Mouse (Mus musculus): ENCODE results near the gene Kdsr. TPM values are rescaled to one million over a fixed set of nuclear protein-coding genes. Genes with fewer than 3 reads are reported as not detected.

The Kdsr gene
- polyA plus RNA-seq, 1 experiment from 2014 or later, result 16.3 TPM

DNA sequence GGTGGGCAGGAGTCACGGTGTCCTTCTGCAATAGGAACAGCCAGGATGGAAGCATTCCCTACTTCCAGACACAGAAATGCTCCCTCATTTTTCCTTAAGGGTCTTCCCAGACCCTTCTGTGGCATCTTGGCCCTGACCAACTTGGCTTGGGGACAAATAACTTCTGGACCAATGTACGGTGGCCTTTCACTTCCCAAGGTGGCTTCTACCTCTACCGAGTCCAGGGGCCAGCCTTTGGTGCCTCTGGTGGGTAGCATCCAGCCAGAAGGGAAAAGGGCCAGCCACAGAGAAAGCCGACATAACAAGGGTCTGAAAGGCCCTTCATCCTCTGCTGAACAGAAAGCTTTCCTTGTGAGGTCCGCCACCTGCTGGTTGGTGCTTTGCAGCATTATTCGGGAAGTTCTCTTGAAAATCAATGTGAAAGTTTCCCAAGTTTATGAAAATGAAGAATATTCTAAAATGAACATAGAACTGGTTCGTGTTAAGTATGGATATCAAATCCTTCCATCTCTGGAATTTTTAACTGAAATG is 42.4 kb downstream of the Kdsr start:
- 32% methylated on average over 7 of the region's 7 CpGs for WGBS
- Histone ChIP-seq H3K9ac (replicated peaks; ENCODE audit: low read depth, low read length) (no peak overlapping the region), H3K27me3 (ENCODE audit: control insufficient read depth, insufficient read depth, low read length) (no peaks in the 10 kb centered on the region)

DNA sequence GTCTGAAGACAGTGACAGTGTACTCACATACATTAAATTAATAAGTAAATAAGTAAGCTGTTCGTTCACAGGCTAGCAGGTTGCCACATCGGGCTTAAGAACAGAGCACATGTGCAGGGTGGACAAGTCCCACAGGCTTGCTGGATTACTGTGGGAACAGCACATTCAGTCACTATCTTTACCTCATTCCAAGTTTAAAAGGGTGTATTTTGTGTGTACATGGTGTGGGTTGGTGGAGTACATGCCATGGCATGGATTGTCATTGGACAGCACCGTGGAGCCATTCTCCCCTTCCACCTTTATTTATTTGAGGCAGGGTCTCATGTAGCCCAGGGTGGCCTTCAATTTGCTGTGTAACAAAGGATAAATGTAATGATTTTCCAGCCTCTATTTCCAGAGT is 43.4 kb downstream of the Kdsr start:
- H3K4me2 ChIP-seq (ENCODE audit: low read depth, low read length), result no peak overlapping the region
- H3K27ac ChIP-seq (ENCODE audit: low read depth, low read length), result no peak overlapping the region
- H3K9ac ChIP-seq (replicated peaks; ENCODE audit: low read depth, low read length), result no peak overlapping the region
- peaks cover 13% of the 10 kb centered on the region for H3K4me1 ChIP-seq (ENCODE audit: control insufficient read depth, insufficient read depth, low read length)
- H3K36me3 ChIP-seq (ENCODE audit: control insufficient read depth, insufficient read depth, low read length), result no peaks in the 10 kb centered on the region
- no peaks in the 10 kb centered on the region for H3K9me3 ChIP-seq (ENCODE audit: control insufficient read depth, low read length)
- ATAC-seq (ENCODE audit: low read depth), result no peak
- 89% methylated on average over 3 of the region's 3 CpGs for WGBS
- H3K27me3 ChIP-seq (ENCODE audit: control insufficient read depth, insufficient read depth, low read length), result no peaks in the 10 kb centered on the region
- H3K4me3 ChIP-seq (ENCODE audit: low read depth, low read length), result no peak overlapping the region

More for the DNA sequence above, 42.4 kb downstream of the Kdsr start:
- no peaks in the 10 kb centered on the region for H3K36me3 ChIP-seq (ENCODE audit: control insufficient read depth, insufficient read depth, low read length)
- no peak overlapping the region for H3K4me2 ChIP-seq (ENCODE audit: low read depth, low read length)
- no peak for ATAC-seq (ENCODE audit: low read depth)
- no peak overlapping the region for H3K27ac ChIP-seq (ENCODE audit: low read depth, low read length)
- peaks cover 8% of the 10 kb centered on the region; the same call in 1 of the 2 replicates for H3K4me1 ChIP-seq (ENCODE audit: control insufficient read depth, insufficient read depth, low read length)
- no peak overlapping the region for H3K4me3 ChIP-seq (ENCODE audit: low read depth, low read length)
- no peaks in the 10 kb centered on the region for H3K9me3 ChIP-seq (ENCODE audit: control insufficient read depth, low read length)

DNA sequence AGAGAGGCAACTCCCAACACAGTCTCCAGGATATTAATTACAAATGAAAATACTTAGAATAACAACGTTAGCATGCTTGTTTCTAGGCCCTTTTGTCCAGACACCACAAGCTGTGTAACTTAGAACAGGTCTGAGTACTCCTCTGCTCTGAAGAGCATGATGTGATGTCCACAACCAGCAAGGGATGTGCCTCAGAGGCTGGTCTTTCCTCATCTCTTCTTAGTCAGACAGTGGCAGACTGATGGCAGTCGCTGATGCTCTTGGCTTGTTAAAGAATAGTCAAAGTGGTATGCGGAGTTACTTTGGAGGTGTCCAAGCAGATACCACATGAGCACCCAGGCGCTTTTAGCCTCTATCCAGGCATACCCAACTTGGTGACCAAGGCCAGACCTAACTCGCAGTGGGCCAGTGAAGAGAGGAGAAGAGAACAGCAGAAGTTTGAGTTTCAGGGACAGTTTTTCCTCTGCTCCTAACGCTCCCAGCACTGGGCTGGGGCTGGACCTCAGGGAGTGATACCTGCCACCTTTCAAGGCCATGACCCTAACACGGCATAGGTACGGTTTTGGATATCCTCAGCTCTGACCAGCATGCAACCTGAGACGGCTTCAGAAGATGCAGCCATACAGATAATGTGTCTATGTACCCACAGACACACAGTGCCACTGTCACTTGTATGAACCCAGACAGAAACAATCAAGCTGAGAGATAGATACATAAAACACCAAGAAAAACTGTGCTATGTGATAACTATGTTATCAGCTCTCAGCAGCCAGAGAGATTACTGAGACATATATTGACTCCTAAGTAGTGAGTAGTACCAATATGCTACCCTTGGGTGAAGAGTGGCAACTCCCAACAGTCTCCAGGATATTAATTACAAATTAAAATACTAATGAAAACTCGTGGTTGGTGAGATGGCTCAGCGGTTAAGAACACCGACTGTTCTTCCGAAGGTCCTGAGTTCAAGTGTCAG is 44.1 kb downstream of the Kdsr start:
- Histone ChIP-seq H3K9me3 (ENCODE audit: control insufficient read depth, low read length) (no peaks in the 10 kb centered on the region), H3K27me3 (ENCODE audit: control insufficient read depth, insufficient read depth, low read length) (no peaks in the 10 kb centered on the region), H3K9ac (replicated peaks; ENCODE audit: low read depth, low read length) (no peak overlapping the region), H3K4me2 (ENCODE audit: low read depth, low read length) (peak overlapping the region; percentile 90; the same call in 1 of the 2 replicates), H3K36me3 (ENCODE audit: control insufficient read depth, insufficient read depth, low read length) (no peaks in the 10 kb centered on the region), H3K27ac (ENCODE audit: low read depth, low read length) (no peak overlapping the region), H3K4me3 (ENCODE audit: low read depth, low read length) (no peak overlapping the region), H3K4me1 (ENCODE audit: control insufficient read depth, insufficient read depth, low read length) (peaks cover 13% of the 10 kb centered on the region)
- WGBS, result 87% methylated on average over 13 of the region's 13 CpGs
- no peak for ATAC-seq (ENCODE audit: low read depth)

DNA sequence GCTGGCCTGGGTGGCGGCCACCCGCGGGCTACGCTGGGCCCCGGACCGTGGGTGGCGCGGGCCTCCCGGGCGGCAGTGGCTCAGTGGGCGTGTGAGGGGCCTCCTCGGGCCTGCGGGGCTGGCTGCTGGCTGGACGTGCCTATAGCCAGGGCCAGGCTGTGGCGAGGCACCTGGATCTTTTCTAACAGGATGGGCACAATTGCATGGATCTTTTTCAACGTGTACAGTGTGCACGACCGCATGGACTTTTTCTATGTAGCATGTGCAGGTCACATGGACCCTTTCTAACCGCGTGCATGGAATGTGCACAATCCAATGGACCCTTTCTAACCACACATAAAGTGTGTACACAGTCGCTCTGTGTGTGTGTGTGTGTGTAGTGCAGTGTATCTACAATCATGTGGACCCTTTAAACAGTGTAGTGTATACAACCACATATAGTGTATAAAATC is 45.0 kb downstream of the Kdsr start:
- ATAC-seq (ENCODE audit: low read depth), result peak; percentile 66
- peak overlapping the region; percentile 90 for H3K27ac ChIP-seq (ENCODE audit: low read depth, low read length)

DNA sequence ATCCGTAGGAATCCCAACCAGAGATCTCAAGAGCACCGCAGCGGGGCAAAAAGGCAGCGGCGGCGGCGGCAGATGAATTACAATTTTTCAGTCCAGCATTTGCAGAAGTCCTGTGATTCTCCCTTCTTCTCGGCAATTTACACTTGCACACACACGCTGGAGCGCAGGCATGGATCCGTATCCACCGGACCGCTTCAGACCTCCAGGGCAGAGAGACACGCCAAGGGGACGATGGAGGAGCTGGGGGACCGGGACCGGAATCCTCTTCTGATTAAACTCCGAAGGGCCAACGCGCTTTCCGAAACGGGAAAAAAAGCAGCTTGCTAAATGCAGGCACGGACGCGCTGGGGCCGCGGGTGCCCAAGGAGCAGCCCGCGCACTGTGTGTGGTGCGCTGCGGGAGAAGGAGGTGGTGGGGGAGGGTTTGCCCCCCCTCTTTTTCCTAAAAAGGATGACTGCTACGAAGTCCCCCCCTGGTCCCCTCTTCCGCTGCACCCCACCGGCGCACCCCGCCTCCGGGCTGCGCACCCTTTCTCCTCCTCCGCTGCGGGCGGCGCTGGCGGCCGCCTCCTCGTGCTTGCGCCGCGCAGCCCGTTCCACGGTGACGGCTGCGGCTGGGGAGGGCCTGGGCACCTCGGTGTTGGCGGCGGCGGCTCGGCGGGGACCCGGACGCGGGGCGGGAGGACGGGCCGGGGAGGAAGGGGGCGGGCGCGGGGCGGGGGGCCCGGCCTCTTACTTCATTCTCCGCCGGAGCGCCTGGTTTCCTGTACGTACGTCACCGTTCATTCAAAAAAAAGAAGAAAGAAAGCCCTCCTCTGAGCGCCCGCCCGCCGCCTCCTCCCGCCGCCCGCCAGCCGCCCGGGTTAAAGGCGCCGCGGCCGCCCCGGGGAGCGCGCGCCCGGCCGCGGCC is 45.7 kb downstream of the Kdsr start, which contains the start of gene Bcl2:
TSS of gene Bcl2 (minus strand) at position 654 of the 909 bp plus-strand sequence.
- H3K27me3 ChIP-seq (ENCODE audit: control insufficient read depth, insufficient read depth, low read length), result no peaks in the 10 kb centered on the region
- H3K27ac ChIP-seq (ENCODE audit: low read depth, low read length), result peak within 1 kb of the TSS; percentile 90
- H3K4me3 ChIP-seq (ENCODE audit: low read depth, low read length), result peak within 1 kb of the TSS; percentile 76
- peak; percentile 86 for ATAC-seq (ENCODE audit: low read depth)
- peak within 1 kb of the TSS; percentile 92 for H3K9ac ChIP-seq (replicated peaks; ENCODE audit: low read depth, low read length)
- H3K4me1 ChIP-seq (ENCODE audit: control insufficient read depth, insufficient read depth, low read length), result peaks cover 13% of the 10 kb centered on the region
- H3K4me2 ChIP-seq (ENCODE audit: low read depth, low read length), result peak within 1 kb of the TSS; percentile 90
- WGBS, result under 1% methylated on average over 67 of the region's 95 CpGs
- H3K9me3 ChIP-seq (ENCODE audit: control insufficient read depth, low read length), result no peaks in the 10 kb centered on the region
- no peaks in the 10 kb centered on the region for H3K36me3 ChIP-seq (ENCODE audit: control insufficient read depth, insufficient read depth, low read length)

More for the DNA sequence above, 45.0 kb downstream of the Kdsr start:
- H3K27me3 ChIP-seq (ENCODE audit: control insufficient read depth, insufficient read depth, low read length), result no peaks in the 10 kb centered on the region
- 3% methylated on average over 21 of the region's 21 CpGs for WGBS
- H3K4me1 ChIP-seq (ENCODE audit: control insufficient read depth, insufficient read depth, low read length), result peaks cover 13% of the 10 kb centered on the region
- no peaks in the 10 kb centered on the region for H3K36me3 ChIP-seq (ENCODE audit: control insufficient read depth, insufficient read depth, low read length)
- H3K9ac ChIP-seq (replicated peaks; ENCODE audit: low read depth, low read length), result peak overlapping the region; percentile 92
- H3K4me3 ChIP-seq (ENCODE audit: low read depth, low read length), result peak overlapping the region; percentile 76
- H3K9me3 ChIP-seq (ENCODE audit: control insufficient read depth, low read length), result no peaks in the 10 kb centered on the region
- H3K4me2 ChIP-seq (ENCODE audit: low read depth, low read length), result peak overlapping the region; percentile 90

DNA sequence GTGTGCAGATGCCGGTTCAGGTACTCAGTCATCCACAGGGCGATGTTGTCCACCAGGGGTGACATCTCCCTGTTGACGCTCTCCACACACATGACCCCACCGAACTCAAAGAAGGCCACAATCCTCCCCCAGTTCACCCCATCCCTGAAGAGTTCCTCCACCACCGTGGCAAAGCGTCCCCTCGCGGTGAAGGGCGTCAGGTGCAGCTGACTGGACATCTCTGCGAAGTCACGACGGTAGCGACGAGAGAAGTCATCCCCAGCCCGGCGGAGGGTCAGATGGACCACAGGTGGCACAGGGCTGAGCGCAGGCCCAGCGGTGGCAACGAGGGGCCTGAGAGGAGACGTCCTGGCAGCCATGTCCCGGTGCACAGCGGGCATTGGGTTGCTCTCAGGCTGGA is 47.2 kb downstream of the Kdsr start:
- Histone ChIP-seq H3K27ac (ENCODE audit: low read depth, low read length) (no peak overlapping the region), H3K4me1 (ENCODE audit: control insufficient read depth, insufficient read depth, low read length) (peaks cover 13% of the 10 kb centered on the region), H3K9me3 (ENCODE audit: control insufficient read depth, low read length) (no peaks in the 10 kb centered on the region), H3K4me2 (ENCODE audit: low read depth, low read length) (peak overlapping the region; percentile 90), H3K36me3 (ENCODE audit: control insufficient read depth, insufficient read depth, low read length) (no peaks in the 10 kb centered on the region), H3K4me3 (ENCODE audit: low read depth, low read length) (peak overlapping the region; percentile 76), H3K9ac (replicated peaks; ENCODE audit: low read depth, low read length) (peak overlapping the region; percentile 65), H3K27me3 (ENCODE audit: control insufficient read depth, insufficient read depth, low read length) (no peaks in the 10 kb centered on the region)
- ATAC-seq (ENCODE audit: low read depth), result peak; percentile 7; the same call in 1 of the 2 replicates
- WGBS, result 9% methylated on average over 21 of the region's 22 CpGs

DNA sequence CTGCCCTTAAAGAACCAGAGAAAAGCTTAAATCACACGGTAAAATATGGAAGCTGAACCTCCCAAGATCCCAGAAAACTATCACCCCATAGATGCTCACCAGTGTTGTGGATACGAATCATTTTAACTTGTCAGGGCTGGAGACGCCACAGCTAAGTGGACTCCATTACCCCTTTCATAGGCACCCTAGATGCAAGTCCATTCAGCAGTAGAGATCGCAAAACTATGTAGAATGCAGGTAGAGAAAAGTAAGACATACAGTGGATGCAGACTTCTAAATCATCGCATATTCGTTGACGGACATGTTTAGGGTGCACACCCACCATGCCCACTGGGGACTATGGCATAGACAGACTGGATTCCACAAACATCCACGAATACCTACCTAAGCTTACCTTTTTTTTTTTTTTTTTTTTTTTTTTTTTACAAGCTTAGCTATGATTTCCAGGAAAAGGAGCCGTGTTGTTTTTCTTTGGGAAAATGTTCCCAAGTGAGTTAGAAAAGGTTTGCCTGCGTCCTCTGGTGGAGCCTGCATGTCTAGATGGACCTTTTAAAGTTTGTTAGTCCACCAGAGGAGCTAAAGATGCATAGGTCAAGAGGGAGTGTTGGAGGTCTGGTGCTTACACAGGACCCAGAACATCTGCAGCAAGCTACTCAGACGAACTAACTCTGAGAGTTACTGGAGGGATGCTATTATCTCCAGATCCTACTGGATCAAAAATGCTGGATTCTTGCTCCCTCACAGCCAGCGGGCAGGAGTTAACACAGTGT is 48.0 kb downstream of the Kdsr start:
- H3K27me3 ChIP-seq (ENCODE audit: control insufficient read depth, insufficient read depth, low read length), result no peaks in the 10 kb centered on the region
- peak overlapping the region; percentile 76 for H3K4me3 ChIP-seq (ENCODE audit: low read depth, low read length)
- 70% methylated on average over 12 of the region's 12 CpGs for WGBS
- no peaks in the 10 kb centered on the region for H3K36me3 ChIP-seq (ENCODE audit: control insufficient read depth, insufficient read depth, low read length)
- H3K4me2 ChIP-seq (ENCODE audit: low read depth, low read length), result peak overlapping the region; percentile 90
- H3K9me3 ChIP-seq (ENCODE audit: control insufficient read depth, low read length), result no peaks in the 10 kb centered on the region
- H3K27ac ChIP-seq (ENCODE audit: low read depth, low read length), result no peak overlapping the region
- peaks cover 13% of the 10 kb centered on the region for H3K4me1 ChIP-seq (ENCODE audit: control insufficient read depth, insufficient read depth, low read length)
- H3K9ac ChIP-seq (replicated peaks; ENCODE audit: low read depth, low read length), result no peak overlapping the region
- no peak for ATAC-seq (ENCODE audit: low read depth)

DNA sequence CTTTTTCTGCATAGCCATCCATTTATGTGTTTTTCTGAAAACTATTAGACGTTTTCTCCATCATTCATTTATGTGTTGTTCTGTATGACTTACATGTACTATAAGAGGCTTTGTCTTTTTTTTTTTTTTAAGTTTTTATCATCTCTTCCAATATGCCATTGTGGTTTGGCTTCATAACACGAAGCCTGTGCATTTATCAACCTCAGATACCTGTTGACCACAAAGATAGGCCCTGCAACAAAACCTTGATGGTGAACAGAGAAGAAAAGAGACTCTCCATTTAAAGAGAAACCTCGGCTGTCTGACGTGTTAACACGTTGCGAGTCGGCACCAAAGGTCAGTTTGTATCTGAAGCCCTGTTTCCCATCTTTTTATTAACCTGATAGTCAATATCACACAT is 49.3 kb downstream of the Kdsr start:
- Histone ChIP-seq H3K4me1 (ENCODE audit: control insufficient read depth, insufficient read depth, low read length) (peaks cover 13% of the 10 kb centered on the region), H3K4me2 (ENCODE audit: low read depth, low read length) (peak overlapping the region; percentile 90), H3K36me3 (ENCODE audit: control insufficient read depth, insufficient read depth, low read length) (no peaks in the 10 kb centered on the region), H3K9ac (replicated peaks; ENCODE audit: low read depth, low read length) (no peak overlapping the region), H3K4me3 (ENCODE audit: low read depth, low read length) (0 out of 2 replicates have a peak overlapping the region, but pooled peaks have one; percentile 9), H3K27ac (ENCODE audit: low read depth, low read length) (no peak overlapping the region), H3K27me3 (ENCODE audit: control insufficient read depth, insufficient read depth, low read length) (no peaks in the 10 kb centered on the region), H3K9me3 (ENCODE audit: control insufficient read depth, low read length) (no peaks in the 10 kb centered on the region)
- 88% methylated on average over 7 of the region's 7 CpGs for WGBS
- ATAC-seq (ENCODE audit: low read depth), result no peak

Data from neural tube, embryonic 14.5 days (tissue).